In genomic region chr2:21206278-21206677, GRCm38 (mm10) we compare ENCODE assay signal across 8 mouse cellular contexts. TPM values are rescaled to one million over a fixed set of nuclear protein-coding genes. Genes with fewer than 3 reads are reported as not detected.
DNase-seq lines count a peak whose midpoint lies in the region; ATAC-seq lines count a peak whose summit lies in the region.

No protein-coding gene starts in this region.

- H3K27me3 ChIP-seq in lung, embryonic 16.5 days (ENCODE audit: control insufficient read depth, insufficient read depth, low read depth, low read length) = no peaks in the 10 kb centered on the region
- no peaks in the 10 kb centered on the region for H3K27me3 ChIP-seq in forebrain, embryonic 10.5 days (ENCODE audit: poor library complexity, severe bottlenecking)
- H3K27me3 ChIP-seq in limb, embryonic 10.5 days (ENCODE audit: low read depth, poor library complexity, severe bottlenecking) = no peaks in the 10 kb centered on the region
- H3K27me3 ChIP-seq in neural tube, embryonic 14.5 days (ENCODE audit: control insufficient read depth, insufficient read depth, low read length) = no peaks in the 10 kb centered on the region

- no peak for ATAC-seq in lung, embryonic 16.5 days (ENCODE audit: low read depth)
- no peak for ATAC-seq in neural tube, embryonic 14.5 days (ENCODE audit: low read depth)

- peak overlapping the region; percentile 78; the same call in 1 of the 2 replicates for H3K27ac ChIP-seq in lung, embryonic 16.5 days (ENCODE audit: low read length)
- peak overlapping the region; percentile 88 for H3K27ac ChIP-seq in forebrain, embryonic 10.5 days
- H3K27ac ChIP-seq in limb, embryonic 10.5 days = 0 out of 2 replicates have a peak overlapping the region, but pooled peaks have one; percentile 79
- H3K27ac ChIP-seq in neural tube, embryonic 14.5 days (ENCODE audit: low read depth, low read length) = no peak overlapping the region

- no peak for DNase-seq in lung, postnatal 36 days
- no peak for DNase-seq in forebrain, embryonic 10.5 days (ENCODE audit: extremely low spot score, low spot score)
- no peak for DNase-seq in limb, embryonic 10.5 days (ENCODE audit: low spot score)
- no peak for DNase-seq in layer of hippocampus, postnatal 25 days (ENCODE audit: extremely low spot score in 1 of 2, low spot score in 1 of 2)
- no peak for DNase-seq in kidney, adult 8-10 months
- no peak for DNase-seq in urinary bladder, adult 18-20 months (ENCODE audit: low spot score in 2 of 2)

- H3K4me2 ChIP-seq in lung, embryonic 16.5 days (ENCODE audit: low read depth, low read length) = peak overlapping the region; percentile 87
- peak overlapping the region; percentile 60 for H3K4me2 ChIP-seq in neural tube, embryonic 14.5 days (ENCODE audit: low read depth, low read length)

- peaks cover 3% of the 10 kb centered on the region; the same call in 1 of the 2 replicates for H3K4me1 ChIP-seq in lung, embryonic 16.5 days (replicated peaks; ENCODE audit: control insufficient read depth, insufficient read depth, low read length)
- H3K4me1 ChIP-seq in forebrain, embryonic 10.5 days = peaks cover 23% of the 10 kb centered on the region
- H3K4me1 ChIP-seq in limb, embryonic 10.5 days = peaks cover 5% of the 10 kb centered on the region; the same call in 1 of the 2 replicates
- peaks cover 5% of the 10 kb centered on the region; the same call in 1 of the 2 replicates for H3K4me1 ChIP-seq in neural tube, embryonic 14.5 days (ENCODE audit: control insufficient read depth, insufficient read depth, low read length)

- H3K9me3 ChIP-seq in lung, embryonic 16.5 days (ENCODE audit: control insufficient read depth, low read length) = no peaks in the 10 kb centered on the region
- no peaks in the 10 kb centered on the region for H3K9me3 ChIP-seq in forebrain, embryonic 10.5 days
- no peaks in the 10 kb centered on the region for H3K9me3 ChIP-seq in limb, embryonic 10.5 days (replicated peaks)
- no peaks in the 10 kb centered on the region for H3K9me3 ChIP-seq in neural tube, embryonic 14.5 days (ENCODE audit: control insufficient read depth, low read length)

- peak overlapping the region; percentile 79 for H3K4me3 ChIP-seq in lung, embryonic 16.5 days (ENCODE audit: low read length)
- peak overlapping the region; percentile 58 for H3K4me3 ChIP-seq in forebrain, embryonic 10.5 days
- peak overlapping the region; percentile 63 for H3K4me3 ChIP-seq in limb, embryonic 10.5 days
- peak overlapping the region; percentile 68 for H3K4me3 ChIP-seq in neural tube, embryonic 14.5 days (ENCODE audit: low read depth, low read length)

- 43% methylated on average over 6 of the region's 6 CpGs for WGBS in lung, embryonic 16.5 days
- 50% methylated on average over 6 of the region's 6 CpGs for WGBS in forebrain, embryonic 10.5 days
- 56% methylated on average over 6 of the region's 6 CpGs for WGBS in limb, embryonic 10.5 days
- WGBS in neural tube, embryonic 14.5 days = 48% methylated on average over 6 of the region's 6 CpGs

- no peaks in the 10 kb centered on the region for H3K36me3 ChIP-seq in lung, embryonic 16.5 days (ENCODE audit: control insufficient read depth, insufficient read depth, low read length)
- H3K36me3 ChIP-seq in forebrain, embryonic 10.5 days (replicated peaks) = peaks cover 3% of the 10 kb centered on the region
- no peaks in the 10 kb centered on the region for H3K36me3 ChIP-seq in limb, embryonic 10.5 days
- no peaks in the 10 kb centered on the region for H3K36me3 ChIP-seq in neural tube, embryonic 14.5 days (ENCODE audit: control insufficient read depth, insufficient read depth, low read length)

- peak overlapping the region; percentile 76 for H3K9ac ChIP-seq in lung, embryonic 16.5 days (ENCODE audit: low read length)
- peak overlapping the region; percentile 70 for H3K9ac ChIP-seq in neural tube, embryonic 14.5 days (replicated peaks; ENCODE audit: low read depth, low read length)

RNA-seq across cellular contexts. Expression of gene Thnsl1, which starts 0.8 kb away (rescaled TPM):
- polyA plus RNA-seq in lung, embryonic 16.5 days (2015; fragmentation: Nextera tagmentation; extraction: Ambion mirVana) = 6.9 and 7.3 TPM in 2 replicates
- 13.5 and 16.4 TPM in 2 replicates for polyA plus RNA-seq in forebrain, embryonic 10.5 days (2016; fragmentation: Nextera tagmentation; extraction: Ambion mirVana)
- polyA plus RNA-seq in limb, embryonic 10.5 days (2016; fragmentation: Nextera tagmentation; extraction: Ambion mirVana) = 6.1 and 6.9 TPM in 2 replicates
- 21.3 and 24.8 TPM in 2 replicates for polyA plus RNA-seq in neural tube, embryonic 14.5 days (2014; fragmentation: Nextera tagmentation; extraction: Ambion mirVana)
- total RNA-seq in layer of hippocampus, postnatal 25 days (2021) = 10 to 100 TPM; 20.0 to 20.6 TPM

RNA-seq across cellular contexts. Expression of gene Enkur, which starts 1.1 kb away (rescaled TPM):
- polyA plus RNA-seq in lung, embryonic 16.5 days (2015; fragmentation: Nextera tagmentation; extraction: Ambion mirVana) = 6.2 and 6.3 TPM in 2 replicates
- polyA plus RNA-seq in forebrain, embryonic 10.5 days (2016; fragmentation: Nextera tagmentation; extraction: Ambion mirVana) = 0.27 and 0.72 TPM in 2 replicates
- not detected in 2 replicates for polyA plus RNA-seq in limb, embryonic 10.5 days (2016; fragmentation: Nextera tagmentation; extraction: Ambion mirVana)
- 3.2 and 6.3 TPM in 2 replicates for polyA plus RNA-seq in neural tube, embryonic 14.5 days (2014; fragmentation: Nextera tagmentation; extraction: Ambion mirVana)
- 1 to 10 TPM; 1.9 to 2.3 TPM for total RNA-seq in layer of hippocampus, postnatal 25 days (2021)
